Mouse (Mus musculus) telencephalon, adult 2 months (tissue): ENCODE results near the gene Oas2.

ENCODE experiments used
- DNase-seq: peaks from one replicate; pipeline ENCODE4 v3.0.0-alpha.2; 2011; ENCODE audit warnings: low read depth, low spot score

The Oas2 gene

DNA sequence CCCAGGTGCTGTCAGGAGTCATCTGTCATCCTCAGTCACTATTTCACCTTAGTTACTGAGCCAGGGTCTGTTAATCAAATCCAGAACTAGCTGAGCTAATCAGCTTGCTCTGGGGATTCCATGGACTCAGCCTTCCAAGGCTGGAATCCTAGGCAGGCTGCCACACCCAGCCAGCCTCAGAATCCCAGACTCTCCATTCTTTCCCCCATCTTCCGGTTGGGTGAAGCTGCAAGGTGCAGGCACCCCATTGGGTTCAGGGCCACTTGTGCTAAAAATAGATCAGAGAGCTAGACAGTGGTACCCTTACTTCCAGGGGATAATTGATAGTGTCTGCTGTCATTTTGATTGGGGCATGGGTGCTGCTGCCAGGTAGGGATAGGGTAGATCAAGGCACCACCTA is 16.9 kb downstream of the Oas2 start:
- no peak for DNase-seq

GRCm38 (mm10) chr5:120729319-120729718 is 20.3 kb downstream of the Oas2 start:
- DNase-seq, result no peak

DNA sequence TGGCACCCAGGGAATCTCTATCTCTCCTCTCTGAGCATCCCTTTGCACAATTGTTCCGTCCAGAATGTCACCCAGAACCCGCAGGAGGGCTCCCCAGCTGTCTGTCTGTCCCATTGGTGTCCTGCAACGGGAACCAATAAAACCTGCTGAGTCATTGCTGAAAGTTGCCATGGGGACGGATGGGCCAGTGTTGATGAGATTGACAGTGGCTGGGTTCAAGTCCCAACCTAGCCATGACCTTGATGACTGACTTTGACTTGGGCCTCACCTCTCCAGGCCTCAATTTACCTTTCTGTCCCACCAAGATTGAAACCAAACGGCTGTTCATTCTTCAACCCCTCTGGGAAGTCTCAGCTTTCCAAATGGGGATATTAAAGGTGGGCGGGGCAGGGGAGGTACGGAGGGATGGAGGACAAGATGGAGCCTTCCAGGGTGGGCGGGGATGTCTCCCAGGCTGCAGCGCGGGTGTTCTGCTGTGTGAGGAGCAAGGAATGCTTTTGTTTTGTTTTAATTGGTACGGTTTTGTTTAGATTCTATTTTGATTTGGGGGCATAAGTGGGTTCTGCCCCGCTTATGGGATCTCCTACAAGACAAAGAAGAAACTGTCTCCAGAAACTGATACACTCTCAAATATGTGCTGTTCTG is 23.7 kb downstream of the Oas2 start:
- DNase-seq, result no peak

DNA sequence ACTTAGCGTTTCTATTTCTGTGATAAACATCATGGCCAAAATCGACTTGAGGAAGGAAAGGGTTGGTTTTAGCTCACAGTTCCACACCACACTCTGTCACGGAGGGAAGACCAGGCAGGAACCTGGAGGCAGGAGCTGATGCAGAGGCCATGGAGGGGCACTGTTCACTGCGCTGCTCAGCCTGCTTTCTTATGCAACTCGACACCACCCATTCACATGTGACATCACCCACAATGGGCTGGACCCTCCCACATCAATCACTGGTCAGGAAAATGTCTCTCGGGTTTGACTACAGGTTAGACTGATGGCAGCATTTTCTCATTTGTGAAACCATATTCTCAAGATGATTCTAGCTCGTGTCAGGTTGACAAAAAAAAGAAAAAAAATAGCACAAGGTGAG is 28.6 kb downstream of the Oas2 start:
- no peak for DNase-seq

DNA sequence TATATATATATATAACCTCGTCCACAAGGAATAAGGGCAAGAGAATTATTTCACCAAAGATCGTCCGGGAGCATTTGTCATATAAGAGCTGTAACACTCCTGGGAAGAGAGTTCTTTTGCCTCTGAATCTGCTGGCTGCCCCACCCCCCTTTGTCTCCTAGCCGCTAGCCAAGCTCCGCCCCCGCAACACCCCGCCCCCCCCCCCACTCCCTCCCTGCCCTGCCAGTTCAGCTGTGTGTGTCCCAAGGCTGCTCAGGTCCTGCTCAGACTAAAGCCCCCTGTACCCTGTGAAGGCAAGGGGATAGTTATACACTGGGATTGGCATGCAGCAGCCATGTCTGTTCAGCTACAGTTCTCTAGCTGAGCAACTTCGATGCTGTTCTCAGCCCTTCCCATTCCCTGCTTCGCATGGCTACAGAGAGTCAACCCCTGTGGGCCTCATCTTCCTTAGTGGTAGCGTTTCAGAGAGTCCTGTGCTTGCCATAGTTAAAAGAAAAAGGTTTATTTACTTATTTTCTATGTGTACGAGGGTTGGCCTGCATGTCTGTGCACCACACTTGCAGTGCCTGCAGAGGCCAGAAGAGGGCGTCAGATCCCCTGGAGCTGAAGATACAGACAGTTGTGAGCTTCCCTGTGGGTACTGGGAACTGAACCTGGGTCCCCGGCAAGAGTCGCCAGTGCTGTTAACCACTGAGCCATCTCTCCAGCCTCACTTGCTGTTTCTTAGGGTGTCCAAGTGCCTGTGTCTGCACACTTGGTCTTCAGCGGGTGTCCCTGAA is 30.9 kb downstream of the Oas2 start:
- no peak for DNase-seq

DNA sequence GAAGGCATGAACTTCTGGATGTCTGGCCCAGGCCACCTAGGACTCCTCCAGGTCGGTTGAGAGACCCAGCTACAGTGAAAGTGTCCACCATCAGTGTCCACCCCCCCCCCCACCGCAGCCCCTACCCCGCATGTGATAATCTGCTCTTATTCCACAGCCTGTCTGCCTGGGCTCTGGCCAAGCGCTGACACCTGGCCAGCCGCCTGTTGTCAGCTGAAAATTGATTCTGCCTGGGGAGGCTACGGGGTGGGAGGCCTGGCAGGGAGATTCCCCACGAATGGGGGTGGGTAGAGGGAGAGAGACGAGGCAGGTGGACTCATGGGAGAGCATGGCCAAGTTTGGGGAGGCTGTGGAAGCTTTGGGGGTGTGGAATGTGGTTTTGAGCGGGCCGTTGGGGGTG is 32.5 kb downstream of the Oas2 start:
- no peak for DNase-seq

DNA sequence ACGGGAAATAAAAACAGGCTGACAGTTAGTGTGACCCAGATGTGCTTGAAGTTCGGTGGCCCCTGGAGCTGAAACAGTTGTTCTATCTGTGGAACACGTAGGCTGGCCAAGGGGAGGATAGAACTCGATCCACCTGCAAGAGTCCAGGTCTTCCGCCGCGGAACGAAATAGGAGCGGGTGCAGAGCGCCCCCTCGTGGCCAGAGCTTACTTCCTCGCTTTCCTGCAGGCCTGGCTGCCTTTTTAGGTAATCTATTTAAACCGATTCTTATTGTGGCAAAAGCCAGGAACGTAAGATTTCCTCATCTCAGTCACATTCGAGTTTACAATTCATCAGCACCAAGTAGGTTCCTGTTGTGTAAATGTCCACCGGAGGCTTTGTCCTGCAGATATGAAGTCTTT is 35.3 kb downstream of the Oas2 start:
- peak; percentile 57 for DNase-seq

DNA sequence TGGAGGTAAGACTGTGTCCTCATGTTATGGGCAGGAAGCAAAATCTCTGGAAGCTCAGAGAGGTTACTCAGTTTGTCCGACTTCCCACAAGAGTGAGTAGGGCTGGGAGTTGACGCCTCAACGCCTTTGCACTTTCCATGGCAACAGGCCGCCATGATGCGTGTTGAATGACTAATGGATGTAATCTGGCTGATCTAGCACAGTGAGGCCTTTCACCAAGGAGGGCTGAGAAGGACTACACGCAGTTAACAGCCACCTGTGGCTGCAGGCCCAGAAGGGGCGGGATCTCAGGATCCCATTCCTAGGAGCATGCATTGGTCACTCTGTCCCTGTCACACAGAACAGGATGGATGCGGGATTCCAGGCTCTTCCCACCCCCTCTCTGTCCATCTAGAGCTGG is 36.9 kb downstream of the Oas2 start:
- DNase-seq, result no peak

- DNase-seq, result no peak
Observed at GRCm38 (mm10) chr5:120711827-120712226, 37.8 kb downstream of the Oas2 start, which contains the start of gene Dtx1. Dtx1 (minus strand) TSS chr5:120711927.

- no peak for DNase-seq
Observed at GRCm38 (mm10) chr5:120711416-120711815, 38.2 kb downstream of the Oas2 start.

DNA sequence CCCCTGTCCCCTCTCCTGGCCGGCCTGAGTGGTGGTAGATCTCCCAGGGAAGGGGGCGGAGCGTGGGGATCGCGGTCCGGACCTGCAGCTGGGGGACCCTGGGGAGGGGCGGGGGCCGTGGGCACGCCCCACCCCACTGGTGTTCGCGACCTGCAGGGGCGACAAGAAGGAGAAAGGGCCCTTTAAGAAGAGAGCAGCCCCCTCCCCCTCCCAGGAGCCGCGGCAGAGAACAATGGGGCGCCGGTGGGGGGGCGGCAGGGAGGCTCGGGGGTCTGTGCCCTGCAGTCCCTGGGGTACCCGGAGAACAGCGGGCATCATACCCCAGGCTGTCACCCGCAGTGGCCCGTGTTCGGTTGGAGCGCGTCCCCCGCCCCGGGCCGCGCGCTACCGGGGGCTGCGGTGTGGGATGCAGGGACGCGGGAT is 38.8 kb downstream of the Oas2 start:
- no peak for DNase-seq

- no peak for DNase-seq
Observed at GRCm38 (mm10) chr5:120710161-120710825, 39.4 kb downstream of the Oas2 start.

DNA sequence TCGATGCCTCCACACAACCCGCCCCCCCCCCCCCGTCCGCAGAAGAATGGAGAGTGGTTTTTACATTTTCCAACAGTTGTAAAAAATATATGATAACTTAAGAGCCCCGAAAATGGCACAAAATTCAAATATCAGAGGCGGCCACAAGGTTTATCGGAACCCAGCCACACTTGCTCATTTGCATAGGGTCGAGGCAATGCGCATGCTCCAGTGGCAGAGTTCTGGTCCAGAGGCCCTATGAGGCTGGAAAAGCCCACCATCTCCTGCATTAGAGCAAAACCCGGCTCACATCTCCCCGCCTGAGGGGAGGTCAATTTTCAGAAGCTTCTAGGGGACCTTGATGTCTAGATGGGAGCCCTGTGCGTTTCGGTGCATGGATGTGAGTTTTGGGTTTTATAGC is 42.7 kb downstream of the Oas2 start:
- no peak for DNase-seq

- no peak for DNase-seq
Observed at GRCm38 (mm10) chr5:120706541-120706940, 43.1 kb downstream of the Oas2 start.

GRCm38 (mm10) chr5:120704421-120704820 is 45.2 kb downstream of the Oas2 start:
- DNase-seq, result no peak

DNA sequence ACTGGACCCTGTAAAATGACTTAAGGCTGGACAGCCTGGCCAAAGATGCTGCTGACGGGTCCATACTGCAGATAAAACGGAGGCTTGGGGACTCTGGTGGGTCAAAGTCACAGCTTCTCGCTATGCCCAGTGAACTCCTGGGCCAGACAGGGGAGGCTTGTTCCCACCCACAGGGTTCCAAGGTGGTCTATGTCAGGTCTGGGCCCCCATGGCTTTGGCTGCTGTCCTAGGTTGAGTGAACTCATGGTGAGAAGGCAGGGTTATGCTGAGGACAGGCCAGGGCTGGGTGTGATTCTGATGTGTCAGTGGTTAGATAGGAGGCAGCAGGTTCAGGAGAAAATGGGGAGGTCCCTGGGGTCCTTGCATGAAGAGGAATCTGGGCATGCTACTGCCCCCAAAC is 46.0 kb downstream of the Oas2 start:
- DNase-seq, result no peak

DNA sequence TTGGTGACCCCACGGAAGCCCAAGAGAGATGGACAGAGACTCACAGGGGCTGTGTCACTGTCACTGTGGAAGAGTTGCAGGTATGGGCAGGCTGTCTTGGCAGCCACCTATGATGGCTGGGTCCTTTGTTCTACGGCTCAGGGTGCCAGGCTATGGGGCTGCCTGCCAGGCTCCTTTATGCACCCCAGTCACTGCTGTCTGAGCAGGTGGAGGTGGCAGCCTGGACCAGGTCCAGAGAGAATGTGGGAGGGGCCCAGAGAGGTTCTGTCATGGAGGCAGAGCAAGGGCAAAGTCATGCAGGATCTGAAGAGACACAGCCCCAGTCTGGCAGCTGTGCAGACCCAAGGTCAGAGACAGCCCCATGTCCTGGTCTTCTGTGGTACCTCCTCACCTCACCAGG is 46.7 kb downstream of the Oas2 start:
- DNase-seq, result no peak

DNA sequence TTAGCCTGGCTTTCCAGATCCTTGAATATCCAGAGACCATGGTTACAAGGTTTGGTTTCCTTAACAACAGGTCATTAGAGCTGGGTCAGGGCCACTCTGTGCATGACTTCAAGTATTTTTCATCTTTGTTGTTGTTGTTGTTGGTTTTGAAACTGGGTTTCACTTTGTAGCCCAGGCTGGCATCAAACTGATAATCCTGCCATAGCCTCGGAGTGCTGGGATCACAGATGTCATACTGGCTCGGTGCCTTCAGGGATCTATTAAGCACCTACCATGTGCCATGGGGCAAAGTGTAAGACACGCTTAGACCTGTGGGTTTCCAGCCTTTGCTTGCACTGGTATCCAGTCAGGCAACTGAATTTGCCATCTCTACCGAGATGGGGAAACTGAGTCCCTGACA is 47.2 kb downstream of the Oas2 start:
- DNase-seq, result no peak

GRCm38 (mm10) chr5:120700996-120701790 is 48.5 kb downstream of the Oas2 start:
- no peak for DNase-seq

DNA sequence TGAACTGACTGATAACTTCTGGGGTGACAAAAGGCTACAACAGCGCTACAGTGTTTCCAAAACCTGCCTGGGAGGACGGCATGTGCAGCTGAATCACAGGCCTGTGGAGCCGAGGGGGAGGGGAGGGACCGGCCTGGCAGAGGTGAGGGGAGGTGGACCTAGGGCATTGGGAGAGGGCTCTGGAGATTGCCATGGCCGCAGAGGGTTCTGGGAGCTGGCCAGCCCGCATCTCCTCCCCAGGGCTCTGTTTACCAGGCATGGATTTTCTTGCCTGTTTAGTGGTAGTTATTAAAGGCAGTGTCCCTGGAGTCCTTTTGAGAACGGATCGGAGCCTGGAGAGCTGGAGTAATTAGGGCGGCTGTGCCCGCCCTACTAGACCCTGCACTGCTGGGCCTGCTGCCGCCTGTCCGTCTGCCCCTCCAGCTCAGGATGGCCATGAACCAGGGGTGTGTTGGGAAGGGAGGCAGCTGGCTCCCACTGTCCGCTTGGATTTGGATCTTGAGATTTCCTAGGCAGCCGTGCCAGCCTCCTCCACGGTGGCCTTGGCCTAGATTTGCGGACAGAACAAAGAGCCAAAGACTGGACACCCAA is 50.8 kb downstream of the Oas2 start:
- no peak for DNase-seq

- DNase-seq, result no peak
Observed at GRCm38 (mm10) chr5:120698181-120698580, 51.5 kb downstream of the Oas2 start.

DNA sequence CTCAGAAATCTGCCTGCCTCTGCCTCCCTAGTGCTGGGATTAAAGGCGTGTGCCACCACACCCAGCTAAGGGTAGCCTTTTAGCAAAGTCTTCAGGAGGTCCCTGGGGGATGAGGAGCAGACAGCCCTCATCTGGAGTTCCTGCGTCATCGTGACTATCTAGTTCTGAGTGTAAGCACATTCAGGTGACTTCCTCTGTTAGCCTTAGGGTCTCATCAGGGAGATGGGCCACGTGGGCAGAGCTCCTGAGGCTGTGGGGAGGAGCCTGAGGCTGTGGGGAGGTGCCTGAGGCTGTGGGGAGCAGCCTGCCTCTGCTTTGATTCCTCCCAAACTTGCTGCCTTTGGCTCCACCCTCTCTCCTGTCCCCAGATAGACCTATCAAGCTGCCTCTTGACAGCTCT is 52.8 kb downstream of the Oas2 start:
- DNase-seq, result no peak
